ENCODE assay signal across 20 mouse cellular contexts in genomic region chr13:23724239-23724638, GRCm38 (mm10). TPM values are rescaled to one million over a fixed set of nuclear protein-coding genes. Genes with fewer than 3 reads are reported as not detected.
DNase-seq lines count a peak whose midpoint lies in the region; ATAC-seq lines count a peak whose summit lies in the region.
"Had no signal": no experiment of that assay in that cellular context is flagged by ENCODE, and none has a peak within 500 bp of the region (broad histone marks: within the 10 kb centered on the region; RNA-seq: fewer than 3 reads in every experiment).

No protein-coding gene starts in this region.

- no peak overlapping the region for H3K4me3 ChIP-seq in midbrain, embryonic 10.5 days
- H3K4me3 ChIP-seq in midbrain, embryonic 11.5 days (ENCODE audit: low read depth, low read length), result no peak overlapping the region
- H3K4me3 ChIP-seq in liver, embryonic 12.5 days, result no peak overlapping the region
- no peak overlapping the region for H3K4me3 ChIP-seq in kidney, embryonic 16.5 days (ENCODE audit: low read length)
- H3K4me3 ChIP-seq: forebrain, embryonic 13.5 days; layer of hippocampus, adult 2 months; limb, embryonic 15.5 days; midbrain, embryonic 13.5 days; neural tube, embryonic 12.5 days had no signal

- no peaks in the 10 kb centered on the region for H3K36me3 ChIP-seq in midbrain, embryonic 10.5 days
- no peaks in the 10 kb centered on the region for H3K36me3 ChIP-seq in midbrain, embryonic 11.5 days (ENCODE audit: control insufficient read depth, insufficient read depth, low read length)
- H3K36me3 ChIP-seq in liver, embryonic 12.5 days, result no peaks in the 10 kb centered on the region
- no peaks in the 10 kb centered on the region for H3K36me3 ChIP-seq in kidney, embryonic 16.5 days (ENCODE audit: insufficient read depth, low read length)
- H3K36me3 ChIP-seq: limb, embryonic 15.5 days; midbrain, embryonic 13.5 days; neural tube, embryonic 12.5 days had no signal

- H3K9me3 ChIP-seq in midbrain, embryonic 10.5 days (replicated peaks), result peaks cover 7% of the 10 kb centered on the region; the same call in 1 of the 2 replicates
- no peaks in the 10 kb centered on the region for H3K9me3 ChIP-seq in midbrain, embryonic 11.5 days (ENCODE audit: control insufficient read depth, low read length)
- H3K9me3 ChIP-seq in liver, embryonic 12.5 days (replicated peaks), result no peaks in the 10 kb centered on the region
- H3K9me3 ChIP-seq in kidney, embryonic 16.5 days (ENCODE audit: low read length), result no peaks in the 10 kb centered on the region
- H3K9me3 ChIP-seq: forebrain, embryonic 13.5 days; limb, embryonic 15.5 days; midbrain, embryonic 13.5 days; neural tube, embryonic 12.5 days had no signal

- whole genome bisulfite sequencing in midbrain, embryonic 10.5 days, result 83% methylated on average over 4 of the region's 4 CpGs
- WGBS in midbrain, embryonic 11.5 days, result 87% methylated on average over 4 of the region's 4 CpGs
- WGBS in liver, embryonic 12.5 days (ENCODE audit: insufficient replicate concordance), result 44% methylated on average over 4 of the region's 4 CpGs
- WGBS in kidney, embryonic 16.5 days, result 81% methylated on average over 4 of the region's 4 CpGs

- no peaks in the 10 kb centered on the region for H3K27me3 ChIP-seq in midbrain, embryonic 10.5 days (ENCODE audit: low read depth, poor library complexity, severe bottlenecking)
- no peaks in the 10 kb centered on the region for H3K27me3 ChIP-seq in midbrain, embryonic 11.5 days (ENCODE audit: control insufficient read depth, insufficient read depth, low read length)
- H3K27me3 ChIP-seq in liver, embryonic 12.5 days (replicated peaks), result 0 out of 2 replicates have a peak, but pooled peaks cover 2% of the 10 kb centered on the region
- H3K27me3 ChIP-seq in kidney, embryonic 16.5 days (ENCODE audit: insufficient read depth, low read length), result no peaks in the 10 kb centered on the region
- H3K27me3 ChIP-seq: forebrain, embryonic 13.5 days; limb, embryonic 15.5 days; midbrain, embryonic 13.5 days; neural tube, embryonic 12.5 days had no signal

- no peak overlapping the region for H3K9ac ChIP-seq in midbrain, embryonic 11.5 days (ENCODE audit: low read length)
- peak overlapping the region; percentile 31; the same call in 1 of the 2 replicates for H3K9ac ChIP-seq in liver, embryonic 12.5 days
- H3K9ac ChIP-seq in kidney, embryonic 16.5 days (replicated peaks; ENCODE audit: low read length), result no peak overlapping the region
- H3K9ac ChIP-seq: forebrain, embryonic 13.5 days; hindbrain, embryonic 14.5 days; limb, embryonic 15.5 days; midbrain, embryonic 13.5 days; neural tube, embryonic 12.5 days had no signal

- no peak overlapping the region for H3K27ac ChIP-seq in midbrain, embryonic 10.5 days (replicated peaks)
- H3K27ac ChIP-seq in midbrain, embryonic 11.5 days (ENCODE audit: low read depth, low read length), result no peak overlapping the region
- H3K27ac ChIP-seq in liver, embryonic 12.5 days, result no peak overlapping the region
- no peak overlapping the region for H3K27ac ChIP-seq in kidney, embryonic 16.5 days (ENCODE audit: low read length)
- H3K27ac ChIP-seq: forebrain, embryonic 13.5 days; hindbrain, embryonic 14.5 days; kidney, postnatal 0 days; layer of hippocampus, adult 2 months; limb, embryonic 15.5 days; midbrain, embryonic 13.5 days; neural tube, embryonic 12.5 days had no signal

- DNase-seq in heart, postnatal 4 days, result peak; percentile 2
- no peak for DNase-seq in heart, postnatal 36 days
- peak; percentile 3 for DNase-seq in midbrain, embryonic 10.5 days (ENCODE audit: low spot score)
- DNase-seq in midbrain, embryonic 11.5 days (ENCODE audit: low spot score, missing footprints), result no peak
- DNase-seq: adrenal gland, adult 2 months; B cell, adult 2 months; cerebellum, adult 8-10 months; gastrocnemius, postnatal 10 days; lung, postnatal 4 days; thymus, adult 18-20 months had no signal

- no peak overlapping the region for H3K4me2 ChIP-seq in midbrain, embryonic 11.5 days
- peak overlapping the region; percentile 27; the same call in 1 of the 2 replicates for H3K4me2 ChIP-seq in liver, embryonic 12.5 days
- no peak overlapping the region for H3K4me2 ChIP-seq in kidney, embryonic 16.5 days (replicated peaks; ENCODE audit: low read depth, low read length)
- H3K4me2 ChIP-seq: forebrain, embryonic 13.5 days; hindbrain, embryonic 14.5 days; limb, embryonic 15.5 days; midbrain, embryonic 13.5 days; neural tube, embryonic 12.5 days had no signal

- ATAC-seq in midbrain, embryonic 11.5 days (ENCODE audit: low FRiP score), result no peak
- 0 out of 2 replicates have a peak, but pooled peaks have one; percentile 30 for ATAC-seq in liver, embryonic 12.5 days
- ATAC-seq in activated CD4-positive, CD25-positive, alpha-beta regulatory T cell, adult 4 months, result no peak
- ATAC-seq in kidney, embryonic 16.5 days (ENCODE audit: low FRiP score, low TSS enrichment), result no peak
- ATAC-seq: forebrain, embryonic 13.5 days; midbrain, embryonic 13.5 days had no signal

- intact Hi-C loops in heart, postnatal 36 days (cut with DNase I), result no loop called here

- H3K4me1 ChIP-seq in midbrain, embryonic 10.5 days, result peaks cover 7% of the 10 kb centered on the region
- no peaks in the 10 kb centered on the region for H3K4me1 ChIP-seq in midbrain, embryonic 11.5 days (ENCODE audit: control insufficient read depth, insufficient read depth, low read length)
- H3K4me1 ChIP-seq in liver, embryonic 12.5 days, result peaks cover 53% of the 10 kb centered on the region
- no peaks in the 10 kb centered on the region for H3K4me1 ChIP-seq in kidney, embryonic 16.5 days (ENCODE audit: insufficient read depth, low read length)
- H3K4me1 ChIP-seq: forebrain, embryonic 13.5 days; limb, embryonic 15.5 days; midbrain, embryonic 13.5 days; neural tube, embryonic 12.5 days had no signal

RNA-seq across cellular contexts. Expression of gene Hfe, which starts 13.6 kb away (rescaled TPM):
- total RNA-seq in heart, postnatal 4 days (2021), result 10 to 100 TPM; 19.7 to 21.0 TPM
- 10 to 100 TPM; 48.4 to 66.6 TPM for total RNA-seq in heart, postnatal 36 days (2021)
- polyA plus RNA-seq in midbrain, embryonic 10.5 days (2016; fragmentation: Nextera tagmentation; extraction: Ambion mirVana), result 2.3 and 2.5 TPM in 2 replicates
- polyA plus RNA-seq in midbrain, embryonic 11.5 days (2014; fragmentation: Nextera tagmentation; extraction: Ambion mirVana), result 2.7 and 3.3 TPM in 2 replicates
- polyA plus RNA-seq in liver, embryonic 12.5 days (2016; fragmentation: Nextera tagmentation; extraction: Ambion mirVana), result 4.9 and 5.7 TPM in 2 replicates
- under 1 TPM in 1 of 2 experiments, not detected in 1; 0.80 TPM for polyA plus RNA-seq in activated CD4-positive, CD25-positive, alpha-beta regulatory T cell, adult 4 months (2017; shearing (Covaris generic))
- polyA plus RNA-seq in kidney, embryonic 16.5 days (2015; fragmentation: Nextera tagmentation; extraction: Ambion mirVana), result 9.3 and 9.4 TPM in 2 replicates

RNA-seq across cellular contexts. Expression of gene Hist1h1c, which starts 14.4 kb away (rescaled TPM):
- total RNA-seq in heart, postnatal 4 days (2021), result 100 to 1,000 TPM; 472 to 511 TPM
- total RNA-seq in heart, postnatal 36 days (2021), result 100 to 1,000 TPM; 186 to 225 TPM
- 8.8 and 9.5 TPM in 2 replicates for polyA plus RNA-seq in midbrain, embryonic 10.5 days (2016; fragmentation: Nextera tagmentation; extraction: Ambion mirVana)
- polyA plus RNA-seq in midbrain, embryonic 11.5 days (2014; fragmentation: Nextera tagmentation; extraction: Ambion mirVana), result 13.5 and 14.0 TPM in 2 replicates
- polyA plus RNA-seq in liver, embryonic 12.5 days (2016; fragmentation: Nextera tagmentation; extraction: Ambion mirVana), result 56.9 and 57.2 TPM in 2 replicates
- polyA plus RNA-seq in activated CD4-positive, CD25-positive, alpha-beta regulatory T cell, adult 4 months (2017; shearing (Covaris generic)), result 10 to 100 TPM in 1 of 2 experiments, 1 to 10 TPM in 1; 5.3 to 15.2 TPM
- polyA plus RNA-seq in kidney, embryonic 16.5 days (2015; fragmentation: Nextera tagmentation; extraction: Ambion mirVana), result 25.6 and 28.3 TPM in 2 replicates

RNA-seq across cellular contexts. Expression of gene Hist1h3c, which starts 21.2 kb away (rescaled TPM):
- total RNA-seq in heart, postnatal 4 days (2021), result 100 to 1,000 TPM; 252 to 264 TPM
- 1 to 10 TPM; 6.5 to 9.3 TPM for total RNA-seq in heart, postnatal 36 days (2021)
- polyA plus RNA-seq in midbrain, embryonic 10.5 days (2016; fragmentation: Nextera tagmentation; extraction: Ambion mirVana), result 7.3 and 9.5 TPM in 2 replicates
- 8.6 and 9.2 TPM in 2 replicates for polyA plus RNA-seq in midbrain, embryonic 11.5 days (2014; fragmentation: Nextera tagmentation; extraction: Ambion mirVana)
- 4.8 and 6.7 TPM in 2 replicates for polyA plus RNA-seq in liver, embryonic 12.5 days (2016; fragmentation: Nextera tagmentation; extraction: Ambion mirVana)
- 1 to 10 TPM in 1 of 2 experiments, not detected in 1; 2.4 TPM for polyA plus RNA-seq in activated CD4-positive, CD25-positive, alpha-beta regulatory T cell, adult 4 months (2017; shearing (Covaris generic))
- polyA plus RNA-seq in kidney, embryonic 16.5 days (2015; fragmentation: Nextera tagmentation; extraction: Ambion mirVana), result 6.8 and 9.7 TPM in 2 replicates

RNA-seq across cellular contexts. Expression of gene Hist1h2bb, which starts 22.3 kb away (rescaled TPM):
- total RNA-seq in heart, postnatal 4 days (2021), result 100 to 1,000 TPM; 281 to 294 TPM
- total RNA-seq in heart, postnatal 36 days (2021), result 10 to 100 TPM in 1 of 2 experiments, 1 to 10 TPM in 1; 9.8 to 12.0 TPM
- polyA plus RNA-seq in midbrain, embryonic 10.5 days (2016; fragmentation: Nextera tagmentation; extraction: Ambion mirVana), result 2.3 and 2.4 TPM in 2 replicates
- 2.1 and 2.4 TPM in 2 replicates for polyA plus RNA-seq in midbrain, embryonic 11.5 days (2014; fragmentation: Nextera tagmentation; extraction: Ambion mirVana)
- polyA plus RNA-seq in liver, embryonic 12.5 days (2016; fragmentation: Nextera tagmentation; extraction: Ambion mirVana), result 4.6 and 5.5 TPM in 2 replicates
- polyA plus RNA-seq in activated CD4-positive, CD25-positive, alpha-beta regulatory T cell, adult 4 months (2017; shearing (Covaris generic)), result under 1 TPM in 1 of 2 experiments, not detected in 1; 0.73 TPM
- 2.1 and 2.5 TPM in 2 replicates for polyA plus RNA-seq in kidney, embryonic 16.5 days (2015; fragmentation: Nextera tagmentation; extraction: Ambion mirVana)

RNA-seq across cellular contexts. Expression of gene Hist1h4c, which starts 26.0 kb away (rescaled TPM):
- total RNA-seq in heart, postnatal 4 days (2021), result 100 to 1,000 TPM; 167 to 175 TPM
- 10 to 100 TPM; 51.7 to 59.6 TPM for total RNA-seq in heart, postnatal 36 days (2021)
- polyA plus RNA-seq in midbrain, embryonic 10.5 days (2016; fragmentation: Nextera tagmentation; extraction: Ambion mirVana), result 4.9 and 5.1 TPM in 2 replicates
- 5.3 and 6.4 TPM in 2 replicates for polyA plus RNA-seq in midbrain, embryonic 11.5 days (2014; fragmentation: Nextera tagmentation; extraction: Ambion mirVana)
- 8.6 and 11.6 TPM in 2 replicates for polyA plus RNA-seq in liver, embryonic 12.5 days (2016; fragmentation: Nextera tagmentation; extraction: Ambion mirVana)
- 1 to 10 TPM in 1 of 2 experiments, under 1 TPM in 1; 0.57 to 7.4 TPM for polyA plus RNA-seq in activated CD4-positive, CD25-positive, alpha-beta regulatory T cell, adult 4 months (2017; shearing (Covaris generic))
- polyA plus RNA-seq in kidney, embryonic 16.5 days (2015; fragmentation: Nextera tagmentation; extraction: Ambion mirVana), result 4.5 and 5.9 TPM in 2 replicates

Comparison
In these comparisons a context has a peak if more than half of its experiments do, and no peak if none do; other contexts are left out.
1. DNase-seq: peak in heart, postnatal 4 days (single experiment) and midbrain, embryonic 10.5 days (single experiment); none in heart, postnatal 36 days (0 of 2) and midbrain, embryonic 11.5 days (single experiment).